Mouse (Mus musculus): Measurements from ENCODE around the gene Eid3. TPM values are rescaled to one million over a fixed set of nuclear protein-coding genes. Genes with fewer than 3 reads are reported as not detected.

The Eid3 gene
- 0.39 TPM for polyA plus RNA-seq (2017; shearing (Covaris generic))

GRCm38 (mm10) chr10:82866356-82866755, at the start of gene Eid3:
Gene Eid3, plus strand, starts transcription at chr10:82866626.

GRCm38 (mm10) chr10:82833926-82834325, 32.5 kb upstream of the Eid3 start, which contains the start of gene Txnrd1:
Gene Txnrd1, plus strand, starts transcription at chr10:82833951.

Other genes starting within 250 kb of the Eid3 start
- gene 1190007I07Rik, start 243.4 kb upstream of the Eid3 start, polyA plus RNA-seq (2017; shearing (Covaris generic)), result 14.2 TPM
- 96.6 TPM for gene Tdg, start 236.8 kb upstream of the Eid3 start, polyA plus RNA-seq (2017; shearing (Covaris generic))
- 0.49 TPM for gene Glt8d2, start 176.0 kb upstream of the Eid3 start, polyA plus RNA-seq (2017; shearing (Covaris generic))
- 27.6 TPM for gene Hcfc2, start 170.5 kb upstream of the Eid3 start, polyA plus RNA-seq (2017; shearing (Covaris generic))
- 51.2 TPM for gene Nfyb, start 102.5 kb upstream of the Eid3 start, polyA plus RNA-seq (2017; shearing (Covaris generic))
- 75.2 TPM for gene Txnrd1, start 32.7 kb upstream of the Eid3 start, polyA plus RNA-seq (2017; shearing (Covaris generic))
- gene Chst11, start 118.9 kb downstream of the Eid3 start, polyA plus RNA-seq (2017; shearing (Covaris generic)), result 0.26 TPM

Data from effector memory CD4-positive, alpha-beta T cell, adult 5 months (primary cell).